Mouse (Mus musculus): ENCODE measurements around the gene Erc2.

Gene Erc2

DNA sequence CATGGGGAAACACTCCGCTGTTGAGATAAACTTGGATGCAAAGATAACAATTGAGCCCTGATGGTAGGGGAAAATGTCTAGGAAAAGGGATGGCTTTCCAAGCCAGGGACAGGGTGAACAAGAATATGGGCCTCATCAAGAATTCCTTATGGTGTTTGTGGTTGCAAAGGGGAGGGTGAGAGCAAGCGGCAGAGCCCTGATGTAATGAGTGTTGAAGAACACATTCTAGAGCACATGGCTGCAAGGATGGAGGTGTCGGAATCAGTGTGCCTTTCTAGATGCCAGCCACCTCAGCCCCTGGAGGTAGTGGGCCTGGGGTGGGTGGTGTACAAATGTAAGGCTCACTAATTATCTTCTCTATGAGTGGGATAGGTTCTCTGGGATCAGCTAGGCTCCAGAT is 313.5 kb downstream of the Erc2 start:
- no peak for DNase-seq (ENCODE audit: low read depth, low spot score)

DNA sequence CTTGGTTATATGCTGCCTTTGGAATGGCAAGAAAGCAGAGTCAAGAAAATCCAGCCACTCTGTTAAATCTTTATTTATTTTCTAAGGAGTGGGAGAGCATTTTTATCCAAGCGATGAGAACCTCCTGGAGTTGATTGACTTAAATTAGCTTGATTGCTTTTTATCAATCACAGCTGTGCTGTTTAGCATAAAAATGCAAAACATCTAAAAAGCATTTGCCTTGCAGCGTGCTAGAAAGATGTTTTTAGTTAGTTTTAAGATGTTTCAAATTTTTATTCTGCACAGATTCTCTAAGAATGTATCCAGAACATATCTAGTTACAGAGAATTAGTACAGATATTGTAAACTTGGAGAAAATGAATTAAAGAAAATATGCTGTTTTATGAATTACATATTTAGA is 315.7 kb downstream of the Erc2 start:
- DNase-seq (ENCODE audit: low read depth, low spot score) = no peak

- DNase-seq (ENCODE audit: low read depth, low spot score) = no peak
Measured at GRCm38 (mm10) chr14:27945276-27945675, 323.0 kb downstream of the Erc2 start.

GRCm38 (mm10) chr14:27946211-27946610 is 324.0 kb downstream of the Erc2 start:
- DNase-seq (ENCODE audit: low read depth, low spot score) = no peak

GRCm38 (mm10) chr14:27948391-27948790 is 326.2 kb downstream of the Erc2 start:
- DNase-seq (ENCODE audit: low read depth, low spot score) = no peak

DNA sequence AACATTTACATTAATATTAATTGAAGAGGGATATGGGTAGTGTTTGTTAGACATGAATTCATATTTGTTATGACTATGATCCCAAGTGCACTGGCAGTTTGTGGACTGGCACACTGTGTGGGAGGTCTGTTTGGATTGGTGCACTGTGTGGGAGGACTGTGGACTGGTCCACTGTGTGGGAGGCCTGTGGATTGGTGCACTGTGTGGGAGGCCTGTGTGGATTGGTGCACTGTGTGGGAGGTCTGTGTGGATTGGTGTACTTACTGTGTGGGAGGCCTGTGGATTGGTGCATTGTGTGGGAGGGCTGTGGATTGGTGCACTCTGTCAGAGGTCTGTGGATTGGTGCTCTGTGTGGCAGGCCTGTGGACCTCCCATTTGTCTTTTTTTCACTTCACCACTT is 331.6 kb downstream of the Erc2 start:
- no peak for DNase-seq (ENCODE audit: low read depth, low spot score)

DNA sequence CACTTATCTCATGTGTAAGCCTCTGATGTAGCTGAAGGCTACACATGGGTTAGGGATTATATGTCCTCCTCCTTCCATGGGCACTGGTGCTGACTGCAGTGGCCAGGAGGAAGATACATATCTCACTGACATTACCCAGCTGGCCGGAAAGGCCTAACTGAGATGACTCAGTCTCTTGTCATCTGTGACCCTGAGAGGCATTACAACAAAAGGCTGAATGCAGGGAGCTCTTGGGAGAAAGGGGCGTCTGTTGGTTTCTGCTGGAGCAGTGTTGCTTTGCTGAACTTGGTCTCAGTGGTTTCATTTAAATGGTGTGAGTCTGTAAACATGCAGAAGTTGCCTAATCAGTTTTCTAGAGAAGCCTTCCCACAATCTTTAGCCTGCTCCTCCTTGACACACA is 334.6 kb downstream of the Erc2 start:
- no peak for DNase-seq (ENCODE audit: low read depth, low spot score)

DNA sequence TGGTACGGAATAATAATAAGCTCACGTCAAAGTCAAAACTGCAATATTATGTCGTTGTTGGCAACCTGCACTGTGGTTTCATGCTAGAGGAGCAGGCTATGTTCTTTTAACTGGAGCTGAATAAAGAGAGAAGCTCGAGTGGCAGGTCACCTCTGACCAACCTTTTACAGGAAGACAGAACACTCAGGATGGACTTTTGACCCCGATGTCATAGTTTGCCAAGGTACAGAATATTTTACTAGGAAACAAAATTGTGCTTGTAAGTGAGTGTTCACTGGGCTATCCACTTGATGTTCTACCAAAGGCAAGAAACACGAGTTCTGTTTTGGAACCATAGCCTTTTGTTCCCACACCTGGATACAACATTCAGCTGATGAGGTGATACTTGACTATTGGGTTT is 351.5 kb downstream of the Erc2 start:
- no peak for DNase-seq (ENCODE audit: low read depth, low spot score)

DNA sequence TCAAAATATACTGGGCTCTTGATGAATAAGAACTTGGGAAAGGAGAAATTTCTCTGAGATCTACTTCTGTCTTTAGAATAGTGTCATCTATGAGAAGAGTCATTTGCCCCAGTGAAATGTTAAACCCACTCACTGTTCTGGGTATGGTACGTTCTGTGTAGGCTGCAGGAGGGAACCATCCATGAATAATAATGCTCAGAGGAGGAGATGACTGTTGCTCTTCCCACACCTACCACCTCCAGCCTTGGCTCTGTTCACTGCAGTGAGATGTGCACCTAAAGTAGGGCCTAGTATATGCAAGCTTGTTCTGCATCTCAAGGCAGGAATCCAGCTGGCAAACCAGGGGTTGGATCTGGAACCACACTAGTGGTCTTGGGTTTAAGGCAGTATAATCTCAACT is 353.4 kb downstream of the Erc2 start:
- DNase-seq (ENCODE audit: low read depth, low spot score) = no peak

GRCm38 (mm10) chr14:27984758-27985157 is 362.5 kb downstream of the Erc2 start:
- no peak for DNase-seq (ENCODE audit: low read depth, low spot score)

- no peak for DNase-seq (ENCODE audit: low read depth, low spot score)
Measured at GRCm38 (mm10) chr14:27985201-27985600, 363.0 kb downstream of the Erc2 start.

DNA sequence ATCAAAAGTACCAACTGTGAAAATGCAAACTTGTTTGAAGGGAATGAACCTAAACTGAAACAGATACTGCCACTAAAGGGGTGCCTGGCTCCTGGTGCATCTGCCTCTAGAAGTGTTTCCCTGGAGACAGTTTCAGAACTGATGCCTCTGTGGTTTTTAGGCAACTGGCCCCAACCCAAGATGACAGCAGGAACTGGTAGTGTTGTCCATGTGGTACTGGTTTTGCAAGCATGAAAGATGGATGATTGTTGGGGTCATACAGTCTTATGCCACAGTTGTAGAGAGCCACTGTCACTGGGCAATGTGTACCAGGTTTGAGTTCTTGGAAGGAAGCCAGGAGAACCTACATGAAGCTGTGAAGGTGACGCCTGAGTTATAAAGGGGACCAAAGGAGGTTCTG is 365.2 kb downstream of the Erc2 start:
- DNase-seq (ENCODE audit: low read depth, low spot score) = no peak

DNA sequence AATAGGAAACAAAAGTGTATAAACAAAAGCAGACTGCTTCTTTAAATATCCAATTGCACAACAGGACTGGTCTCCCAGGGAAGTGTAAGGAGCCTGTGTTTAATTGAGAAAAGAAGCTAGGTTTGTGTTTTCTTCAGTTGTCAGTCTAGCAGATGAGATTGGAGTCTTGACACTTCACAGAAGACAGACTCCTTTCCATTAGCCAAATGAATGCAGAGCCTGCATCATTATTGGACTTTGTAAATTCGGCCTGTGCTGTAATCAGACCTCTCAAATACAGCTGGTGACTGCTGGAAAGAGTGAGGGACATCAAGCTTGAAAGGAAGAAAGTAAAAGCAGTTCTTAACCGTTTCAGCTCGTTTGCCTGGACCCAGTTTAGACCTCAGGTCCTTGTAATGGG is 376.3 kb downstream of the Erc2 start:
- DNase-seq (ENCODE audit: low read depth, low spot score) = no peak

GRCm38 (mm10) chr14:28004023-28004422 is 381.8 kb downstream of the Erc2 start:
- no peak for DNase-seq (ENCODE audit: low read depth, low spot score)

DNA sequence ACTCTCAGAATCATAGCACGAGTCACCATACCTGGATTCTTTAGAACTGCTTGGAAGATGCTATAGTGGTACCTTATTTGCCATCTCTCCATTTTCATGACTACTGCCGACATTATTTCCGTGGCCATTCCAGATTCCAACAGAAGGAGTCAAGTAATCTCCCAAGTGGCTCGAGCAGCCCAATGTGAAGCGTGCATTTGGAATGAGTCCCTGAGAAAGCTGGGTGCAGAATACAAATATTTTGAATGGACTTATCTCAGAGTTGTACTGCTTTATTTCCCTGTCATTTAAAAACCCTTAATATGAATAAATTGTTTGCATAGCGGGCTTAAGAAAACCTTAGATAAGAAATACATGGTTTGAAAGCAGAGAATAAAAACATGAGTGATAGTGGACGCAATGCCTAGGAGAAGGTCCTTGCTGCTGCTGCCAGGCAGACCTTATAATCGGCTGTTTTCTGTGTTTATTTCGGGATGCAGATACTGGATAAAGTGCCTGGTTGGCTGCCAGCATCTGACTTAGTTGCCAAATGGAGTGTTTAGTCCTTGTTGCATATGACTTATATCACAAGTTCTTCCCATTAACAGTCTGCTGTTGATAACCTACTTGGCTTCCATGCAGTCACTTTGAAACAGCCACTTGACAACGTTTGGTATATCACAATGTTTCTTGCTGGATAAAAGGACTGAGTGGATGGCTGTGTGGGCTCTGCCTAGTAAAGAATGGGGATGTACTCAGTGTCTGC is 388.5 kb downstream of the Erc2 start:
- DNase-seq (ENCODE audit: low read depth, low spot score) = no peak

- no peak for DNase-seq (ENCODE audit: low read depth, low spot score)
Measured at GRCm38 (mm10) chr14:28023199-28023598, 401.0 kb downstream of the Erc2 start.

- no peak for DNase-seq (ENCODE audit: low read depth, low spot score)
Measured at GRCm38 (mm10) chr14:28030870-28031269, 408.6 kb downstream of the Erc2 start.

- DNase-seq (ENCODE audit: low read depth, low spot score) = no peak
Measured at GRCm38 (mm10) chr14:28035013-28035412, 412.8 kb downstream of the Erc2 start.

- no peak for DNase-seq (ENCODE audit: low read depth, low spot score)
Measured at GRCm38 (mm10) chr14:28043095-28043494, 420.9 kb downstream of the Erc2 start.

- DNase-seq (ENCODE audit: low read depth, low spot score) = no peak
Measured at GRCm38 (mm10) chr14:28051646-28052045, 429.4 kb downstream of the Erc2 start.

DNA sequence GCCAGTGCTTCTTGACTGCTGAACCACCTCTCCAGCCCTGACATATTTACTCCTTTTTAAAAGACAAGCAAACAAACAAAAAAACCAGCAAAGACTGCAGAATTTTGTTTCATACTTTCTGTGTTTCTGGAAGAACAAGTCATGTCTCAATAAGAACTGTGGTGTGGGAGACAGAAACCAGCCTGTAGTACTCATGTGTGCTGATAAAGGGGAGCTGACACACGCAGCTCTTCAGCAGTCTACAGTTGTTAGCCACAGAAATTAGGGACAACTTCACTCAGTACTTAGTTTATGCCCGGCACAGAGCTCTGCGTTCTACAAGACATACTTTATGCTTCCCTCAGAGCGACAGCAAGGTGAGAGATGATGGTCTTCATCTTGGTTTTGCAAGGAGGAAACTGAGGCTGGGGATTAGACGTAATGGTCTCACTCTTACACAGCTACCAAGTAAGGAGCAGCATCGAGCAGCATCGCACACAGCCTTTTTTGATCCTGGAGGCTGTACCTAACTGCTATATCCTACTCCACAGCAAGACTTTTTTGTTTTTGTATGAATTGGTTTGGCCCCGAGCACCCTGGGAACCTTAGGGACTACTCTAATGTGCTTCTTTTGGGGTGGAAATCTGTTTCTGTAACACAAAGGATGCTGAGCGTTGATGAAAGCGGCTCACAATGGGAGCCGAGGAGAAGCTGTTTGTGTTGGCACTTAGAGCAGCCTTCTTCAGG is 435.1 kb downstream of the Erc2 start:
- DNase-seq (ENCODE audit: low read depth, low spot score) = no peak

DNA sequence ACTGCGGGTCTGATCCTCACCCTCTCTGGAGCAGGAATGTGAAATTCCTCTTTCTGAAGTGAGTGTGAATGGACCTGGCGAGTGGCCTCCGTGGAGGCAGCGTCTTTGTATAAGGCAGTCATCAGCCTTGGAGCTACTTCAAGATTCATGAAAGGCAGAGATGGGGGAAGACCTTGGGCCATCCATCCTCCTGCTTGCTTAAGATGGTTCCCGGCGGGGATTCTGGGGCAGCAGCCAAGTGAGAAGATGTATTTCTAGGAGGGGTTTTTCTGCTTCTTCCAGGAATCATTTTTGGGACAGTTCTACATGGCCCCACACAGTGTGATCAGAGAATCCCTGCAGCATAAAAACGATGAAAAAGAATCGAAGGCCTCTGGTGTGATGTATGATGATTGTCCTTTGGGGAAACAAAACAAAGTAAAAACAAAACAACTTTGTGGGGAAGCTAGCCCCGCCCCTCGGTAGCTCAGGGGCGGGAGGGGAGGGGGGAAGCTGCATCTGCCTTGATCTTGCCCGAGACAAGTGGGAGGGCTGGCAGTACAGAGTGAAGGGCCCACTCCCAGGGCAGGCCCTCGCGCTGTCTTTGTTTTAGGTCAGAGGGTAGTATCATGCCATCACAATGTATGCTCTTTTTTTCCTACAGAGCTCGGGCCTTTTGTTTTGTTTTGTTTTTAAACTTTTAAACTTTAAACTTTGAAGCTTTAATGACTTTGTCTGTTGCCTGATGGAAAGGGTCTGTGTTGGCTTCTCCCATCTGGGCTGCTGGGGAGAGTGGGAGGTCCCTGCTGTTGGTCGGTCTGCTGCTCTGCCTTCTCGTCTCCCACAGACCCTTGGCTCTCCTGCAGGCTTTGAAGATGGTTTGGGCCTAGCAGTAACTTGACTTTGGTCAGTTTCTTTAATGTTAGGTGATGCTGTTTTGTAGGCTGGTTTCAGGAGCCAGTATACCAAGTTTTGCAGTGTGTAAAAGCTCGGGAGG is 435.9 kb downstream of the Erc2 start:
- no peak for DNase-seq (ENCODE audit: low read depth, low spot score)

Measured in retina, postnatal 7 days (tissue).